Mouse (Mus musculus) liver (tissue): ENCODE measurements around the gene Gm20809.
"Not testable (repeated sequence)": the region's sequence is repeated elsewhere in the genome, so short reads cannot be mapped to it uniquely, and the experiment has no call there.

Experiments
- DNase-seq: peaks from one replicate; pipeline ENCODE4 v3.0.0-alpha.2; 2020; ENCODE audit warnings: mixed read lengths

Gm20809 gene

DNA sequence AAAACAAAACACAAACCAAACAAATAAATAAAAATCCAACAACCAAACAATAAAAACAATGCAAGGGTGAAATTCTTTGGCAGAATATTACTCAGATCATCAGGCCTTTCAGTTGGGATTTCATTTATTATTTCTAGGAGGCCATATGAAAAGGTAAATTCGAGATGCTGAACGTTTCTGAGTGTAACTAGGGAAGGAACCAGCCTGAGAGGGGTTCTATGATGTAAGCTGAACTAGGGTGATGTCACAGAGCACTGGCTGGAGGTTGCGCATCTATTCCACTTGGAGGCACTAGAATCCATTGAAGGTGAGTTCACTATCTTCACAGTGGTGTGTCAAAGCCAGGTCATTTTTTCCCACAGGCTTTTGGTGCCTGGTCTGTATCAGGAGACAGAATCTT is at the start of gene Gm20809:
Gm20809 (plus strand) TSS at position 301 of the 400 bp plus-strand sequence.
- not testable (repeated sequence) for DNase-seq
